Mouse (Mus musculus): ENCODE measurements around the gene Hoxa7. TPM values are rescaled to one million over a fixed set of nuclear protein-coding genes. Genes with fewer than 3 reads are reported as not detected.

The Hoxa7 gene
- polyA plus RNA-seq, 1 experiment from 2014 or later, result 8.1 TPM

DNA sequence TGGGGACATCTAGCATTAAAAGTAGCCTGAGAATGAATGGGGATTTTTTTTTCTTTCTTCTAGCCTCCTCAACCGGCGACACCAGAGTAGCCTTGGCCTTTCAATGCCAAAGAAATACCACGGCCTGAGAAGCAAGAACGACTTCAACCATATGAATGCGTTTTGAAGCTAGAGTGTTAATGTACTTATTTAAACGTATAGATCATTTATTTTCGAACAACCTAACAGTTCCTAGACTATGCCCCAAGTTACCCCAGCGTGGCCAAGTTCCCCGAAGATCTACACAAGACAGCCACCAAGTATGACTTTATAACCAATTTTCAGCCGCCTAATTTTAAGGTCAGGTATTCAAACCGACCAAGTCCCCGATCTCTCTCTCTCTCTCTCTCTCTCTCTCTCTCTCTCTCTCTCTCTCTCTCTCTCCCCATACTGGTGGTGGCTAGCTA lies 766 bp downstream of the Hoxa7 start:
- Histone ChIP-seq H3K4me2 (replicated peaks; ENCODE audit: low read depth) (peak overlapping the region; percentile 88), H3K9ac (ENCODE audit: low read length) (peak overlapping the region; percentile 67), H3K9me3 (ENCODE audit: control insufficient read depth, low read length) (no peaks in the 10 kb centered on the region), H3K4me3 (ENCODE audit: low read depth, low read length) (peak overlapping the region; percentile 58), H3K36me3 (ENCODE audit: control insufficient read depth, insufficient read depth, low read length) (no peaks in the 10 kb centered on the region), H3K27me3 (ENCODE audit: control insufficient read depth, insufficient read depth, low read length) (peaks cover 33% of the 10 kb centered on the region; the same call in 1 of the 2 replicates), H3K4me1 (replicated peaks; ENCODE audit: control insufficient read depth, insufficient read depth) (no peaks in the 10 kb centered on the region), H3K27ac (replicated peaks) (no peak overlapping the region)
- TF ChIP-seq CTCF (IDR thresholded peaks at IDR 0.05; ENCODE audit: low read depth) (no peak), EP300 (optimal IDR thresholded peaks at IDR 0.05) (no peak)
- ATAC-seq (ENCODE audit: low FRiP score, low TSS enrichment) (no peak), DNase-seq (ENCODE audit: low spot score) (no peak)
- 28% methylated on average over 12 of the region's 12 CpGs for WGBS

DNA sequence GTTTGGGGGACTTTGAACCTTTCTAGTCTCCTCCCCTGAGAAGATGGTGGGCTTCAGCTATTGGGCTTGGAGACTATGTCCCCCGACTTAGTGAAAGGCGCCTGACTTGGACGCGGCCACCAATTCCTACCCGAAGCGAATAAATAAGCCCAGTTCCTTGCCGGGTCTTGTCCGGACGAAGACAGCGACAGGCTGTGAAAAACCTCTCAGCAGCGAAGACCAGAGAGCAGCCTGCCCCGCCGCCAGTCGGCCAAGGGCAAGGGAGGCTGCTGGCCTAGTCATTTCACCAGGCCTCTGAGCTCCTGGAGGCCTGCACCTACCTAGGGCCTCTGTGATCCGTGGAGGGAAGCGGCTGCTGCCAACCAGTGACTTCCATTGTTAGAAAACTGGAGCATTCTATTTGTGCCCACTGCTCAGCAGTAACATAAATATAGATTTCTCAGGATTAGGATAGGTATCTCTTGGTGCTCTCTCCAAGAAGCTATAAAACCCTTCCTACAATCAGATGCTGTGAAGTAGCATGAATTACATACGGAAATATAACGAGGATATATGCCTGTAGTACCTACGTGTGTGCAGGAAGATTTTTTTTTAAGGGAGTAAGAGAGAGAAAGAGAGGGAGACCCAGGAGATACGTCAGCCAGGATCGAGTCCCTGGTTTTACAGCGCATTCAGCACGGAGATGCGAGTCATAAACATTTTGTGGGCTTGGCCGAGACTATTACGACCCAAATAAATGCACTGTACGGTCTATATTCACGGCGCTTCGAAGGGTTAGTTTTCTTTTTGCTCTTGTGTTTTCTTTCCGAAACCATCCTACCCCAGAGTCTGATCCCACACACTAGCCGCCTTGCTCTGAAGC lies 1.4 kb downstream of the Hoxa7 start:
- DNase-seq (ENCODE audit: low spot score) (no peak), ATAC-seq (ENCODE audit: low FRiP score, low TSS enrichment) (no peak)
- H3K27me3 ChIP-seq (ENCODE audit: control insufficient read depth, insufficient read depth, low read length), result peaks cover 32% of the 10 kb centered on the region; the same call in 1 of the 2 replicates
- WGBS, result 46% methylated on average over 32 of the region's 32 CpGs
- H3K9me3 ChIP-seq (ENCODE audit: control insufficient read depth, low read length), result no peaks in the 10 kb centered on the region
- no peaks in the 10 kb centered on the region for H3K36me3 ChIP-seq (ENCODE audit: control insufficient read depth, insufficient read depth, low read length)
- H3K27ac ChIP-seq (replicated peaks), result peak overlapping the region; percentile 36; the same call in 1 of the 2 replicates
- peak overlapping the region; percentile 88 for H3K4me2 ChIP-seq (replicated peaks; ENCODE audit: low read depth)
- peak overlapping the region; percentile 58 for H3K4me3 ChIP-seq (ENCODE audit: low read depth, low read length)
- H3K4me1 ChIP-seq (replicated peaks; ENCODE audit: control insufficient read depth, insufficient read depth), result no peaks in the 10 kb centered on the region
- no peak overlapping the region for H3K9ac ChIP-seq (ENCODE audit: low read length)
- TF ChIP-seq CTCF (IDR thresholded peaks at IDR 0.05; ENCODE audit: low read depth) (no peak), EP300 (optimal IDR thresholded peaks at IDR 0.05) (no peak)

DNA sequence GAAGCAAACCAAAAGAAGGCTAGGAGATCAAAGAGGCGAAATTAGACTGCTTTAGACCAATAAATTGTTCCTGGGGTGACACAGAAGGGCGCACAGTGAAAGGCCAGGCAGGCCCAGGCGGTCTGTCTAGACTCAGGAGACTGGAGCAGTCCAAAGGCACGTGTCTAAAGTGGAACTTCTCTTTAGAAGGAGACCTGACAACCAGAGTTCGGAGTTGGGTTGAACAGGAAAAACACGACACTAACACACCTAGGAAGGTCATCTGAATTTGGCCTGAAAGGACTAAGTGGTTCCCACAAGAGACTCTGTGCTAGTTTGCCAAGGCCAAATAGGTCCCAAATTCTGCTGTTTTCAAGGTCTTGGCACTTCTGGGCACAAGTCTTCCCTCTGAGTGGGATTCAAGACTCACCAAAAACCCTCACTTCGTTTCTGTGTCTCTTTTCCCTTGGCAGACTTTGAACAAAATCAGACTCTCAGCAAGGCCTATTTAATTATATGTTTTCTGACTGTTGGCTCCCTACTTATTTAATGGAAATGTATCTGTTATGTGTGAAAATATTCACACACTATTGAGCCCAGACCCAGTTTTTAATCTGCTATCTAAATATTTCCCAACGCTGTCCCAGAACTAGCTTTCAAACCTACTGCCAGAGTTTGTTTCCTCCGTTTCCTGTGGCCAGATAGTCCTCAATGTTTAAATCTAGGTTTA lies 2.3 kb downstream of the Hoxa7 start:
- Histone ChIP-seq H3K4me1 (replicated peaks; ENCODE audit: control insufficient read depth, insufficient read depth) (no peaks in the 10 kb centered on the region), H3K36me3 (ENCODE audit: control insufficient read depth, insufficient read depth, low read length) (no peaks in the 10 kb centered on the region), H3K27ac (replicated peaks) (no peak overlapping the region), H3K4me3 (ENCODE audit: low read depth, low read length) (0 out of 2 replicates have a peak overlapping the region, but pooled peaks have one; percentile 58), H3K9ac (ENCODE audit: low read length) (no peak overlapping the region), H3K9me3 (ENCODE audit: control insufficient read depth, low read length) (no peaks in the 10 kb centered on the region), H3K4me2 (replicated peaks; ENCODE audit: low read depth) (no peak overlapping the region), H3K27me3 (ENCODE audit: control insufficient read depth, insufficient read depth, low read length) (peaks cover 37% of the 10 kb centered on the region; the same call in 1 of the 2 replicates)
- 51% methylated on average over 9 of the region's 9 CpGs for WGBS
- no peak for TF ChIP-seq EP300 (optimal IDR thresholded peaks at IDR 0.05)
- TF ChIP-seq CTCF (IDR thresholded peaks at IDR 0.05; ENCODE audit: low read depth), result no peak
- DNase-seq (ENCODE audit: low spot score), result no peak
- no peak for ATAC-seq (ENCODE audit: low FRiP score, low TSS enrichment)

DNA sequence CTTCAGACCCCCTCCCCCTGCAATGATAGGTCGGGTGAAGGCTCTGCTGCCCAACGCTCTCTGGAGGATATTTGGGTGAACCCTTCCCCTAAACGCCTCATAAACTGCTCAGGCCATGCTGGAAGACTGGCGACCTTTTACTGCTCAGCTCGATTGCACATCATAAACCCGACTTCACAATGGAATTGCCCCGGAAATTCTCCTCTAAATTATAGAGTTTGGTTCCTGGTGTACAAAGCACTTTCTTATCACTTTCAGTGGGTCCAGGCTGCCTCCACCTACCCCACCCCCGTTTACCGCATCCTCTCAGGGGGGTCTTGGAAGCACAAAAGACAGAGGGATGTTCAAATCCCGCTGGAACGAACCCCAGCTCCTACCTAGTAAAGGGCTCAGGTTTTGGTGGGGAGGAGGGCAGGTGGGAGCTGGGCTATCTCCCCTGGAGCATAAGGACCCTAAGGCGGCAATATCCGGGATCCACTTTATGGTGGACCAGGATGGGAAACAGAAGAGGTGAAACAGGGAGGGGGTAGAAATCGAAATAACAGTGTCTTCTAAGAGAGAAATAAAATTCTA lies 2.9 kb downstream of the Hoxa7 start:
- Histone ChIP-seq H3K9ac (ENCODE audit: low read length) (no peak overlapping the region), H3K27me3 (ENCODE audit: control insufficient read depth, insufficient read depth, low read length) (peaks cover 40% of the 10 kb centered on the region; the same call in 1 of the 2 replicates), H3K4me1 (replicated peaks; ENCODE audit: control insufficient read depth, insufficient read depth) (no peaks in the 10 kb centered on the region), H3K4me2 (replicated peaks; ENCODE audit: low read depth) (peak overlapping the region; percentile 36; the same call in 1 of the 2 replicates), H3K36me3 (ENCODE audit: control insufficient read depth, insufficient read depth, low read length) (no peaks in the 10 kb centered on the region), H3K9me3 (ENCODE audit: control insufficient read depth, low read length) (no peaks in the 10 kb centered on the region), H3K4me3 (ENCODE audit: low read depth, low read length) (no peak overlapping the region), H3K27ac (replicated peaks) (no peak overlapping the region)
- TF ChIP-seq CTCF (IDR thresholded peaks at IDR 0.05; ENCODE audit: low read depth) (no peak), EP300 (optimal IDR thresholded peaks at IDR 0.05) (no peak)
- ATAC-seq (ENCODE audit: low FRiP score, low TSS enrichment), result no peak
- 24% methylated on average over 14 of the region's 14 CpGs for WGBS
- no peak for DNase-seq (ENCODE audit: low spot score)

DNA sequence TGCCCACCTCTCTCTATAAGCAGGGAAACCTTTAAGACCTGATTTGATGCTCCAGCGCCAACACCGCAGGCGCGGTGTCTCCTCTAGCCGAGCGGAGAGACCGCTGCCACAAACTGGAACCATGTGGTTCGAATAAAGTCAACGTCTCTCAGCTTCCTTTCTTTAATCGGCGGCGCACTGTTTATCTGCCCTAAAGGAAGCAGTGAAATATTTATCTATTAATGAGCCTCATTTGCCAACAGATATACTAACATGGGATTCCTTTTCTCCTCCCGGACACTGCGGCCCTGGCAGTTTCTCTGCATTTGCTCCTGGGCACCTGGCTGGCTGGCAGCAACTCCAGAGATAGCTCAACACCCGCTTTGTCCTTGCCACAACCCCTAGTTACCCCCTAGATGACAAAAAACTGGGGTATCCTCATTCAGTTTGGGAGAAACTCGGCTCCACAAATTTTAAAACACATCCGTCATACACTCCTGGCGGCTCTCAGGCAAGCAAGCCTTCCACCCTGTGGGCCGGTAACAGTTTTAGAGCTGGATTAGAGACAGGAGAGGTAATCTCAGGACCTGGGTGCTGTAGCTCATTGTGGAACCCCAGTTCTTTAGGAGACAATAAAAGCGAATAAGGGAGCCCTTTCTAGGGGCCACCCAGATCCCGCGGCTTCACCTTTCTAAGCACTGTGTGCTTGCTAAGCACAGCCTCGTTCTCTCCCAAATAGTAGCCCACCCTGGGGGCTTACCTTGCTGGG lies 3.6 kb downstream of the Hoxa7 start:
- H3K36me3 ChIP-seq (ENCODE audit: control insufficient read depth, insufficient read depth, low read length), result no peaks in the 10 kb centered on the region
- no peaks in the 10 kb centered on the region for H3K9me3 ChIP-seq (ENCODE audit: control insufficient read depth, low read length)
- no peaks in the 10 kb centered on the region for H3K4me1 ChIP-seq (replicated peaks; ENCODE audit: control insufficient read depth, insufficient read depth)
- peak overlapping the region; percentile 43 for H3K4me3 ChIP-seq (ENCODE audit: low read depth, low read length)
- 14% methylated on average over 23 of the region's 23 CpGs for WGBS
- peaks cover 37% of the 10 kb centered on the region; the same call in 1 of the 2 replicates for H3K27me3 ChIP-seq (ENCODE audit: control insufficient read depth, insufficient read depth, low read length)
- H3K27ac ChIP-seq (replicated peaks), result peak overlapping the region; percentile 58; the same call in 1 of the 2 replicates
- DNase-seq (ENCODE audit: low spot score) (no peak), ATAC-seq (ENCODE audit: low FRiP score, low TSS enrichment) (no peak)
- no peak for TF ChIP-seq EP300 (optimal IDR thresholded peaks at IDR 0.05)
- TF ChIP-seq CTCF (IDR thresholded peaks at IDR 0.05; ENCODE audit: low read depth), result no peak
- H3K4me2 ChIP-seq (replicated peaks; ENCODE audit: low read depth), result peak overlapping the region; percentile 53
- peak overlapping the region; percentile 60; the same call in 1 of the 2 replicates for H3K9ac ChIP-seq (ENCODE audit: low read length)
